19 mouse cellular contexts compared by ENCODE assay signal in genomic region chr17:90780481-90780880, GRCm38 (mm10).
"Had no signal": no experiment of that assay in that cellular context is flagged by ENCODE, and none has a peak within 500 bp of the region (broad histone marks: within the 10 kb centered on the region; RNA-seq: fewer than 3 reads in every experiment).

No protein-coding gene starts in this region.

- H3K4me1 ChIP-seq: liver, embryonic 15.5 days; lung, embryonic 15.5 days; midbrain, embryonic 13.5 days; midbrain, embryonic 15.5 days; neural tube, embryonic 12.5 days; stomach, embryonic 15.5 days had no signal

- H3K9me3 ChIP-seq: liver, embryonic 15.5 days; lung, embryonic 15.5 days; midbrain, embryonic 13.5 days; midbrain, embryonic 15.5 days; neural tube, embryonic 12.5 days; stomach, embryonic 15.5 days had no signal

- H3K9ac ChIP-seq: liver, embryonic 15.5 days; liver, postnatal 0 days; lung, embryonic 15.5 days; midbrain, embryonic 13.5 days; midbrain, embryonic 15.5 days; neural tube, embryonic 12.5 days; stomach, embryonic 15.5 days had no signal

- H3K4me3 ChIP-seq: liver, embryonic 15.5 days; lung, embryonic 15.5 days; midbrain, embryonic 13.5 days; midbrain, embryonic 15.5 days; neural tube, embryonic 12.5 days; stomach, embryonic 15.5 days had no signal

- H3K27ac ChIP-seq: liver, embryonic 15.5 days; lung, embryonic 15.5 days; macrophage; midbrain, embryonic 13.5 days; midbrain, embryonic 15.5 days; neural tube, embryonic 12.5 days; stomach, embryonic 15.5 days; stomach, postnatal 0 days had no signal

- ATAC-seq: liver, postnatal 0 days; lung, postnatal 0 days; midbrain, embryonic 13.5 days; midbrain, embryonic 15.5 days had no signal

- H3K36me3 ChIP-seq: liver, embryonic 15.5 days; lung, embryonic 15.5 days; midbrain, embryonic 13.5 days; midbrain, embryonic 15.5 days; neural tube, embryonic 12.5 days; stomach, embryonic 15.5 days had no signal

- H3K27me3 ChIP-seq: liver, embryonic 15.5 days; lung, embryonic 15.5 days; midbrain, embryonic 13.5 days; midbrain, embryonic 15.5 days; neural tube, embryonic 12.5 days; stomach, embryonic 15.5 days had no signal

- DNase-seq: liver, postnatal 0 days; lung, adult 2 months; lung, postnatal 14 days; lung, postnatal 36 days; retina, postnatal 1 day; right cerebral cortex, adult 18-20 months; right cerebral cortex, postnatal 25 days; thymus, adult 2 months; thymus, postnatal 25 days; thymus, postnatal 4 days had no signal
